Mouse (Mus musculus): Measurements from ENCODE around the gene Lmod3. TPM values are rescaled to one million over a fixed set of nuclear protein-coding genes. Genes with fewer than 3 reads are reported as not detected.
A peak's percentile ranks its signal among the peaks of the same experiment; 100 is the strongest.

Lmod3 gene
- polyA plus RNA-seq, 2 experiments = not detected

DNA sequence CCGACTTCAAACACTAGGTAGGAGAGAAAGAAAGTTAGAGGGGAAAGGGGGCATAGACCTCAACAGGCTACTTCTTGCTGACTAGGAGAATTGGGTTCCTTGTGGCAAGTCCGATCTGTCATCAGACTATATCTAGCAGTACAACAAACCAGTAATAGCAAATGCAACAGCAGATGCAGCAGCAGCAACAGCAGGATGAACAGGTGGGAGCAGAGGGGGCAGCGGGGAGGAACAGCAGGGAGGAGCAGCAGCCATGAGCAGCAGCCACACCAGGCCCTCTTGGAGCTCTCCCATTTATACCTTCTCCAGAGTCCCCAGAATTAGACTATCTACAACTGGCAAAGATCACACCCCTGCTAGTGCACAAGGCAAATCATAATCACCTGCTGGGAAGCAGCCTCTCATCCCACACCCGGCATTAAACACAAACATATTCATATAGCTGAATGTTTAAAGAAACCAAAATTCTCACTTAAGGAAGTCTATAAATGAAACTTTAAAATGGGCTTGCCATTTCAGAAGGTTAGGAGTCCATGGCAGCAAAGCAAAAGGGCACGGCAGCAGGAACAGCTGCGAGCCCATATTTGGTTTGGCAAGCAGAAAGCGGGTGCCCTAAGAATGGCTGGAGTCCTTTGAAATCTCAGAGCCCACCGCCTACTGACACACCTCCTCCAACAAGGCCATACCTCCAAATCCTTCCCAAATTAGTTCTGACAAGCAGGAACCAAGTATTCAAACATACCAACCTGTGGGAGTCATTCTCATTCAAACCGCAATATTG is 25.3 kb downstream of the Lmod3 start:
- no peak overlapping the region for H3K4me2 ChIP-seq (ENCODE audit: low read depth)
- H3K36me3 ChIP-seq (replicated peaks; ENCODE audit: control insufficient read depth, insufficient read depth, low read depth) = peaks cover 6% of the 10 kb centered on the region
- no peak overlapping the region for H3K9ac ChIP-seq (replicated peaks)
- no peak for ATAC-seq (ENCODE audit: insufficient read depth)
- 82% methylated on average over 9 of the region's 9 CpGs for whole genome bisulfite sequencing (ENCODE audit: insufficient replicate concordance)
- H3K4me1 ChIP-seq (replicated peaks; ENCODE audit: control insufficient read depth in 2 of 2, insufficient read depth in 2 of 2, low read length in 1 of 2) = peaks cover 9 to 13% of the 10 kb centered on the region in 2 experiments
- no peak overlapping the region for H3K27ac ChIP-seq
- TF ChIP-seq EP300 (IDR thresholded peaks at IDR 0.05; ENCODE audit: low read depth) (no peak), CTCF (IDR thresholded peaks at IDR 0.05; ENCODE audit: low read depth) (no peak)
- H3K4me3 ChIP-seq (ENCODE audit: insufficient read depth in 1 of 2, low read depth in 2 of 2, low read length in 2 of 2) = no peak overlapping the region
- no peak for DNase-seq (ENCODE audit: low read depth in 3 of 3, low spot score in 3 of 3)
- H3K27me3 ChIP-seq (ENCODE audit: control insufficient read depth, insufficient read depth, low read length) = no peaks in the 10 kb centered on the region
- H3K9me3 ChIP-seq (ENCODE audit: control insufficient read depth, low read length) = no peaks in the 10 kb centered on the region

DNA sequence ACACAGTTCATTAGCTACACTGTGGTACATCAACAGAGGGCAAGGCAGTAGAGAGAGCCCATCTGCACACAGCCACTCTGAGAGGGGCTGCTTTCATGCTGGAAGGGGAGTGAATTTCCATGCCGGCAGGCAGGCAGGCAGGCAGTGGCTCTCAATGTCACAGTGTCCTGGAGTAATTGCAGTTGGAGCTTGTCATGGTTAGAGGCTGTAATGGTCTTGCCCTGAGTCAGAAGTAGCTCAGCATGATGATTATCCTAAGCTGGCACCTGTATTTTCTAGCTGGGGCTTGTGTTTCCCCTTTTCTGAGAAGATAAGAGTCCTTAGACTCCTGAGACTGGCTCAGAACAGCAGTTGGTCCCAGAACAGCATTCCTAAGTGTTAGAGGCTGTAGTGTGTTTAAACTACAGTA is 26.5 kb downstream of the Lmod3 start:
- no peak for DNase-seq (ENCODE audit: low read depth in 3 of 3, low spot score in 3 of 3)

DNA sequence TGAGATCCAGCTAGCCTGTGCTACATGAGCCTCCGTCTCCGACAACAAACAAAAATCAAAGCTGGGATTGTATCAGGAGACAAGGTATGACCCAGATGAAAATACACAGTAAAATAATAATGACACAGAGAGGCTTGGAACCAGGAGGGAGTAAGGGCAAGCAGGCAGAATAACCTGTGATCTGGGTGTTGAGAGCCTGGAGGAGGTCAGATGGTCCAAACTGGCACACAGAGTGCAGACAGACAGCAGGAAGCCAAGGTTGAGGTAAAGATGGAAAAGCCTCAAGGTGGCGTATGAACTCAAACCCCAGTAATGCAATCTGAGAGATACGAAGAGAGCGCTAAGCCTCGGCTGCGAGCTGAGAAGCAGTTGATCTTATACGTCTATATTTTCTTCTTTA is 28.1 kb downstream of the Lmod3 start:
- Histone ChIP-seq H3K4me3 (ENCODE audit: insufficient read depth in 1 of 2, low read depth in 2 of 2, low read length in 2 of 2) (no peak overlapping the region), H3K9ac (replicated peaks) (no peak overlapping the region), H3K4me1 (replicated peaks; ENCODE audit: control insufficient read depth in 2 of 2, insufficient read depth in 2 of 2, low read length in 1 of 2) (peaks cover 10 to 27% of the 10 kb centered on the region in 2 experiments), H3K9me3 (ENCODE audit: control insufficient read depth, low read length) (no peaks in the 10 kb centered on the region), H3K27ac (no peak overlapping the region), H3K4me2 (ENCODE audit: low read depth) (no peak overlapping the region), H3K27me3 (ENCODE audit: control insufficient read depth, insufficient read depth, low read length) (no peaks in the 10 kb centered on the region), H3K36me3 (replicated peaks; ENCODE audit: control insufficient read depth, insufficient read depth, low read depth) (no peaks in the 10 kb centered on the region; the same call in 1 of the 2 replicates)
- 79% methylated on average over 8 of the region's 8 CpGs for WGBS (ENCODE audit: insufficient replicate concordance)
- TF ChIP-seq CTCF (IDR thresholded peaks at IDR 0.05; ENCODE audit: low read depth) = no peak
- DNase-seq (ENCODE audit: low read depth in 3 of 3, low spot score in 3 of 3) (no peak), ATAC-seq (ENCODE audit: insufficient read depth) (no peak)

More for the DNA sequence above, 26.5 kb downstream of the Lmod3 start:
- H3K4me3 ChIP-seq (ENCODE audit: insufficient read depth in 1 of 2, low read depth in 2 of 2, low read length in 2 of 2) = no peak overlapping the region
- no peak overlapping the region for H3K9ac ChIP-seq (replicated peaks)
- H3K27ac ChIP-seq = no peak overlapping the region
- ATAC-seq (ENCODE audit: insufficient read depth) = no peak
- H3K36me3 ChIP-seq (replicated peaks; ENCODE audit: control insufficient read depth, insufficient read depth, low read depth) = peaks cover 6% of the 10 kb centered on the region
- H3K4me1 ChIP-seq (replicated peaks; ENCODE audit: control insufficient read depth in 2 of 2, insufficient read depth in 2 of 2, low read length in 1 of 2) = peaks cover 10 to 23% of the 10 kb centered on the region in 2 experiments
- H3K27me3 ChIP-seq (ENCODE audit: control insufficient read depth, insufficient read depth, low read length) = no peaks in the 10 kb centered on the region
- H3K9me3 ChIP-seq (ENCODE audit: control insufficient read depth, low read length) = no peaks in the 10 kb centered on the region
- WGBS (ENCODE audit: insufficient replicate concordance) = 33% methylated on average over 1 of the region's 1 CpGs
- no peak for TF ChIP-seq EP300 (IDR thresholded peaks at IDR 0.05; ENCODE audit: low read depth)
- no peak for TF ChIP-seq CTCF (IDR thresholded peaks at IDR 0.05; ENCODE audit: low read depth)
- H3K4me2 ChIP-seq (ENCODE audit: low read depth) = no peak overlapping the region

DNA sequence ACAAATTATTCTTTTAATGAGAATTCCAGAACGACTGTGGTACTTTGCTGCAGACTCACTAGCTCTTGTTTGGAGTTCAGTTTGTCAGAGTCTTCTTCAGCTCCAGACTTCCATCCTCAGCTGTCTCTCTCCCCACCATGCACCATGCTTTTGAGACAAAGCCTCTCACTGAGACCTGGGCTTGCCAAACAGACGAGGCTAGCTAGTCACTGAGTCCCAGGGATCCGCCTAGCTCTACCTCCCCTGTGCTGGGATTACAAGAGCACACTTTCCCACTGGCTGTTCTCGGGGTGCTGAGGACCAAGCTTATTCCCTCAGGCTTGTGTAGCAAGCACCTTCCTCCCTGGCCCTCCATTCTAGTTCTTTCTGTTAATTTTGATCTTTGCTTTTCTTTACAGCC is 29.0 kb downstream of the Lmod3 start:
- no peak overlapping the region for H3K4me3 ChIP-seq (ENCODE audit: insufficient read depth in 1 of 2, low read depth in 2 of 2, low read length in 2 of 2)
- no peak overlapping the region for H3K4me2 ChIP-seq (ENCODE audit: low read depth)
- H3K27me3 ChIP-seq (ENCODE audit: control insufficient read depth, insufficient read depth, low read length) = no peaks in the 10 kb centered on the region
- H3K9ac ChIP-seq (replicated peaks) = no peak overlapping the region
- H3K4me1 ChIP-seq (replicated peaks; ENCODE audit: control insufficient read depth in 2 of 2, insufficient read depth in 2 of 2, low read length in 1 of 2) = peaks cover 10 to 29% of the 10 kb centered on the region in 2 experiments
- H3K36me3 ChIP-seq (replicated peaks; ENCODE audit: control insufficient read depth, insufficient read depth, low read depth) = no peaks in the 10 kb centered on the region; the same call in 1 of the 2 replicates
- H3K9me3 ChIP-seq (ENCODE audit: control insufficient read depth, low read length) = no peaks in the 10 kb centered on the region
- WGBS (ENCODE audit: insufficient replicate concordance) = 52% methylated on average over 4 of the region's 4 CpGs
- no peak overlapping the region for H3K27ac ChIP-seq
- ATAC-seq (ENCODE audit: insufficient read depth) (no peak), DNase-seq (ENCODE audit: low read depth in 3 of 3, low spot score in 3 of 3) (no peak)
- no peak for TF ChIP-seq CTCF (IDR thresholded peaks at IDR 0.05; ENCODE audit: low read depth)
- TF ChIP-seq EP300 (IDR thresholded peaks at IDR 0.05; ENCODE audit: low read depth) = no peak

DNA sequence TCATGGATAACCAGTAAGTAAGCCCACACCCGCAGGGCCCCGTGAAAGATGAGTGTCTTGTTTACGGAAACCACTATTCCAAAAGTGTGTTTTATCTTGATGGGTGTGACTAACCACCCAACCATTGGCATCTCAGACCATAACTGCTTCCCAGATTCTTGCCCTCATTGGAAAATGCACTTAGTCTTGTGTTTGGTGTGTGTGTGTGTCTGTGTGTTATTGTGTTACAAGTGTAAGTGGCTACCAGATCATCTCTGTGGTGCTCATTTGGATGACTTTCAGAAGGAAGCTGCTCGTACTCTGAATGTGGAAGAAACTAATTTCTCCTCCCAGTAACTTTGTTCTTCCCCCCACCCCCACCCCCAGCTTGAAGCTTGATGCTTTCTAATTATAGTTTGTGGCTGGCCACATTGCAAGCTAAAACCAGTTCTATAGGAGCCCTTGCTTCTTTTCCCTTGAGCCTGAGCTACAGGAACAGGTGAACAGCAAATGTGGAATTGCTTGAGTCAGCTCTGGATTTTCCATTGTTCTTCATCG is 29.6 kb downstream of the Lmod3 start:
- H3K27ac ChIP-seq = no peak overlapping the region; the same call in 1 of the 2 replicates
- peak; percentile 61; the same call in 1 of the 2 replicates for ATAC-seq (ENCODE audit: insufficient read depth)
- no peak for TF ChIP-seq EP300 (IDR thresholded peaks at IDR 0.05; ENCODE audit: low read depth)
- TF ChIP-seq CTCF (IDR thresholded peaks at IDR 0.05; ENCODE audit: low read depth) = no peak

More for the DNA sequence above, 29.6 kb downstream of the Lmod3 start:
- H3K4me1 ChIP-seq (replicated peaks; ENCODE audit: control insufficient read depth in 2 of 2, insufficient read depth in 2 of 2, low read length in 1 of 2) = peaks cover 10 to 29% of the 10 kb centered on the region in 2 experiments
- no peak overlapping the region for H3K4me3 ChIP-seq (ENCODE audit: insufficient read depth in 1 of 2, low read depth in 2 of 2, low read length in 2 of 2)
- 9% methylated on average over 5 of the region's 5 CpGs for WGBS (ENCODE audit: insufficient replicate concordance)
- no peak for DNase-seq (ENCODE audit: low read depth in 3 of 3, low spot score in 3 of 3)
- H3K9ac ChIP-seq (replicated peaks) = no peak overlapping the region
- H3K4me2 ChIP-seq (ENCODE audit: low read depth) = peak overlapping the region; percentile 44
- no peaks in the 10 kb centered on the region for H3K27me3 ChIP-seq (ENCODE audit: control insufficient read depth, insufficient read depth, low read length)
- no peaks in the 10 kb centered on the region for H3K9me3 ChIP-seq (ENCODE audit: control insufficient read depth, low read length)
- H3K36me3 ChIP-seq (replicated peaks; ENCODE audit: control insufficient read depth, insufficient read depth, low read depth) = no peaks in the 10 kb centered on the region; the same call in 1 of the 2 replicates

Data from liver, embryonic 14.5 days (tissue).